Mouse (Mus musculus): ENCODE data around the gene Arl3. TPM values are rescaled to one million over a fixed set of nuclear protein-coding genes. Genes with fewer than 3 reads are reported as not detected.
A peak's percentile ranks its signal among the peaks of the same experiment; 100 is the strongest.

The Arl3 gene
- polyA plus RNA-seq, 1 experiment from 2014 or later: 159 TPM

GRCm38 (mm10) chr19:46527632-46528528 lies 45.1 kb downstream of the Arl3 start:
- H3K9ac ChIP-seq (ENCODE audit: low read length): peak overlapping the region; percentile 59
- no peaks in the 10 kb centered on the region for H3K9me3 ChIP-seq (replicated peaks; ENCODE audit: control insufficient read depth, low read length)
- H3K4me3 ChIP-seq (ENCODE audit: low read depth, low read length): peak overlapping the region; percentile 25
- H3K36me3 ChIP-seq (ENCODE audit: control insufficient read depth, insufficient read depth, low read length): no peaks in the 10 kb centered on the region
- WGBS: 9% methylated on average over 17 of the region's 17 CpGs
- no peak for ATAC-seq
- H3K4me2 ChIP-seq (ENCODE audit: low read length): peak overlapping the region; percentile 62
- DNase-seq (ENCODE audit: low spot score): no peak
- peak overlapping the region; percentile 92 for H3K27ac ChIP-seq (ENCODE audit: low read depth, low read length)
- no peaks in the 10 kb centered on the region for H3K27me3 ChIP-seq (replicated peaks; ENCODE audit: control insufficient read depth, insufficient read depth, low read length)
- peaks cover 92% of the 10 kb centered on the region for H3K4me1 ChIP-seq (ENCODE audit: control insufficient read depth, insufficient read depth, low read length)

- Histone ChIP-seq H3K27me3 (replicated peaks; ENCODE audit: control insufficient read depth, insufficient read depth, low read length) (no peaks in the 10 kb centered on the region), H3K4me1 (ENCODE audit: control insufficient read depth, insufficient read depth, low read length) (peaks cover 77% of the 10 kb centered on the region), H3K9me3 (replicated peaks; ENCODE audit: control insufficient read depth, low read length) (no peaks in the 10 kb centered on the region), H3K9ac (ENCODE audit: low read length) (0 out of 2 replicates have a peak overlapping the region, but pooled peaks have one; percentile 13), H3K4me2 (ENCODE audit: low read length) (no peak overlapping the region), H3K4me3 (ENCODE audit: low read depth, low read length) (no peak overlapping the region), H3K36me3 (ENCODE audit: control insufficient read depth, insufficient read depth, low read length) (no peaks in the 10 kb centered on the region), H3K27ac (ENCODE audit: low read depth, low read length) (peak overlapping the region; percentile 70)
- peak; percentile 24; the same call in 1 of the 2 replicates for ATAC-seq
- peak; percentile 79 for DNase-seq (ENCODE audit: low spot score)
- 44% methylated on average over 10 of the region's 10 CpGs for WGBS
Measured at GRCm38 (mm10) chr19:46525691-46526631, 47.0 kb downstream of the Arl3 start.

GRCm38 (mm10) chr19:46524601-46525321 lies 48.2 kb downstream of the Arl3 start:
- no peaks in the 10 kb centered on the region for H3K27me3 ChIP-seq (replicated peaks; ENCODE audit: control insufficient read depth, insufficient read depth, low read length)
- no peak overlapping the region for H3K4me3 ChIP-seq (ENCODE audit: low read depth, low read length)
- H3K27ac ChIP-seq (ENCODE audit: low read depth, low read length): peak overlapping the region; percentile 92
- H3K4me1 ChIP-seq (ENCODE audit: control insufficient read depth, insufficient read depth, low read length): peaks cover 67% of the 10 kb centered on the region
- H3K4me2 ChIP-seq (ENCODE audit: low read length): peak overlapping the region; percentile 49; the same call in 1 of the 2 replicates
- DNase-seq (ENCODE audit: low spot score) (no peak), ATAC-seq (no peak)
- H3K9ac ChIP-seq (ENCODE audit: low read length): peak overlapping the region; percentile 35; the same call in 1 of the 2 replicates
- no peaks in the 10 kb centered on the region for H3K36me3 ChIP-seq (ENCODE audit: control insufficient read depth, insufficient read depth, low read length)
- 23% methylated on average over 14 of the region's 14 CpGs for WGBS
- no peaks in the 10 kb centered on the region for H3K9me3 ChIP-seq (replicated peaks; ENCODE audit: control insufficient read depth, low read length)

GRCm38 (mm10) chr19:46524152-46524544 lies 48.9 kb downstream of the Arl3 start:
- ATAC-seq (no peak), DNase-seq (ENCODE audit: low spot score) (no peak)
- Histone ChIP-seq H3K9me3 (replicated peaks; ENCODE audit: control insufficient read depth, low read length) (no peaks in the 10 kb centered on the region), H3K27me3 (replicated peaks; ENCODE audit: control insufficient read depth, insufficient read depth, low read length) (no peaks in the 10 kb centered on the region), H3K4me1 (ENCODE audit: control insufficient read depth, insufficient read depth, low read length) (peaks cover 61% of the 10 kb centered on the region), H3K36me3 (ENCODE audit: control insufficient read depth, insufficient read depth, low read length) (no peaks in the 10 kb centered on the region), H3K4me3 (ENCODE audit: low read depth, low read length) (peak overlapping the region; percentile 6; the same call in 1 of the 2 replicates), H3K4me2 (ENCODE audit: low read length) (peak overlapping the region; percentile 49), H3K27ac (ENCODE audit: low read depth, low read length) (peak overlapping the region; percentile 92), H3K9ac (ENCODE audit: low read length) (peak overlapping the region; percentile 35; the same call in 1 of the 2 replicates)
- 8% methylated on average over 6 of the region's 6 CpGs for WGBS

- WGBS: 2% methylated on average over 20 of the region's 20 CpGs
- Histone ChIP-seq H3K9ac (ENCODE audit: low read length) (peak overlapping the region; percentile 35), H3K4me3 (ENCODE audit: low read depth, low read length) (peak overlapping the region; percentile 6), H3K27me3 (replicated peaks; ENCODE audit: control insufficient read depth, insufficient read depth, low read length) (no peaks in the 10 kb centered on the region), H3K4me2 (ENCODE audit: low read length) (peak overlapping the region; percentile 49), H3K36me3 (ENCODE audit: control insufficient read depth, insufficient read depth, low read length) (no peaks in the 10 kb centered on the region), H3K4me1 (ENCODE audit: control insufficient read depth, insufficient read depth, low read length) (peaks cover 60% of the 10 kb centered on the region), H3K9me3 (replicated peaks; ENCODE audit: control insufficient read depth, low read length) (no peaks in the 10 kb centered on the region), H3K27ac (ENCODE audit: low read depth, low read length) (peak overlapping the region; percentile 92)
- DNase-seq (ENCODE audit: low spot score): peak; percentile 93
- peak; percentile 90 for ATAC-seq
Measured at GRCm38 (mm10) chr19:46523480-46524151, 49.4 kb downstream of the Arl3 start.

- no peak overlapping the region for H3K4me3 ChIP-seq (ENCODE audit: low read depth, low read length)
- no peaks in the 10 kb centered on the region for H3K36me3 ChIP-seq (ENCODE audit: control insufficient read depth, insufficient read depth, low read length)
- DNase-seq (ENCODE audit: low spot score) (no peak), ATAC-seq (no peak)
- H3K9me3 ChIP-seq (replicated peaks; ENCODE audit: control insufficient read depth, low read length): no peaks in the 10 kb centered on the region
- H3K9ac ChIP-seq (ENCODE audit: low read length): peak overlapping the region; percentile 35
- H3K27ac ChIP-seq (ENCODE audit: low read depth, low read length): peak overlapping the region; percentile 92
- peaks cover 60% of the 10 kb centered on the region for H3K4me1 ChIP-seq (ENCODE audit: control insufficient read depth, insufficient read depth, low read length)
- no peaks in the 10 kb centered on the region for H3K27me3 ChIP-seq (replicated peaks; ENCODE audit: control insufficient read depth, insufficient read depth, low read length)
- H3K4me2 ChIP-seq (ENCODE audit: low read length): peak overlapping the region; percentile 49
Measured at GRCm38 (mm10) chr19:46523131-46523479, 49.9 kb downstream of the Arl3 start.

GRCm38 (mm10) chr19:46522433-46523044 lies 50.5 kb downstream of the Arl3 start:
- peaks cover 59% of the 10 kb centered on the region for H3K4me1 ChIP-seq (ENCODE audit: control insufficient read depth, insufficient read depth, low read length)
- no peaks in the 10 kb centered on the region for H3K9me3 ChIP-seq (replicated peaks; ENCODE audit: control insufficient read depth, low read length)
- DNase-seq (ENCODE audit: low spot score) (no peak), ATAC-seq (no peak)
- no peak overlapping the region for H3K27ac ChIP-seq (ENCODE audit: low read depth, low read length)
- no peak overlapping the region for H3K4me2 ChIP-seq (ENCODE audit: low read length)
- H3K4me3 ChIP-seq (ENCODE audit: low read depth, low read length): no peak overlapping the region
- no peak overlapping the region for H3K9ac ChIP-seq (ENCODE audit: low read length)
- H3K36me3 ChIP-seq (ENCODE audit: control insufficient read depth, insufficient read depth, low read length): no peaks in the 10 kb centered on the region
- H3K27me3 ChIP-seq (replicated peaks; ENCODE audit: control insufficient read depth, insufficient read depth, low read length): no peaks in the 10 kb centered on the region
- 36% methylated on average over 15 of the region's 15 CpGs for WGBS
